Mouse (Mus musculus) forebrain, embryonic 10.5 days (tissue): ENCODE results near the gene Glul. TPM values are rescaled to one million over a fixed set of nuclear protein-coding genes. Genes with fewer than 3 reads are reported as not detected.

Experiments used
- DNase-seq: peaks from one replicate; pipeline ENCODE4 v3.0.0-alpha.2; 2017; ENCODE audit warnings: low spot score; ENCODE audit errors: extremely low spot score
- H3K27ac ChIP-seq: fragments of 300-500 bp; sonication (generic); 2 replicates; pipeline ENCODE4 v1.5.1; 2016; ENCODE audit warnings: mild to moderate bottlenecking
- H3K27me3 ChIP-seq: fragments of 300-500 bp; sonication (generic); 2 replicates; pipeline ENCODE4 v1.6.1; 2016; ENCODE audit warnings: mild to moderate bottlenecking; ENCODE audit not compliant: poor library complexity, severe bottlenecking
- H3K36me3 ChIP-seq: fragments of 300-500 bp; sonication (generic); replicated peaks from 2 replicates; pipeline ENCODE4 v1.6.1; 2016; ENCODE audit warnings: mild to moderate bottlenecking, moderate library complexity
- H3K4me1 ChIP-seq: fragments of 300-500 bp; sonication (generic); 2 replicates; pipeline ENCODE4 v1.6.1; 2016
- H3K4me3 ChIP-seq: fragments of 300-500 bp; sonication (generic); 2 replicates; pipeline ENCODE4 v1.5.1; 2016; ENCODE audit warnings: mild to moderate bottlenecking, moderate library complexity
- H3K9me3 ChIP-seq: fragments of 300-500 bp; sonication (generic); 2 replicates; pipeline ENCODE4 v1.6.1; 2016; ENCODE audit warnings: mild to moderate bottlenecking, moderate library complexity
- whole genome bisulfite sequencing: fragments of 180-500 bp; shearing (Covaris S2); methylation state at CpG from one replicate; pipeline ENCODE4 v1.1.7; 2016; 5-methylcytosine and 5-hydroxymethylcytosine counted together
- microRNA-seq: library from miRNA; unstranded; fragments of <30 nt; microRNA quantifications from one replicate; pipeline ENCODE4, GENCODE M21; 2017
- polyA plus RNA-seq: library from polyadenylated mRNA; unstranded; fragments of >200 nt; fragmentation: Nextera tagmentation; extraction: Ambion mirVana; gene quantifications from 2 replicates; pipeline ENCODE4 v1.2.1, GENCODE M21; 2016

The Glul gene
- polyA plus RNA-seq, 1 experiment from 2014 or later: 136 TPM

DNA sequence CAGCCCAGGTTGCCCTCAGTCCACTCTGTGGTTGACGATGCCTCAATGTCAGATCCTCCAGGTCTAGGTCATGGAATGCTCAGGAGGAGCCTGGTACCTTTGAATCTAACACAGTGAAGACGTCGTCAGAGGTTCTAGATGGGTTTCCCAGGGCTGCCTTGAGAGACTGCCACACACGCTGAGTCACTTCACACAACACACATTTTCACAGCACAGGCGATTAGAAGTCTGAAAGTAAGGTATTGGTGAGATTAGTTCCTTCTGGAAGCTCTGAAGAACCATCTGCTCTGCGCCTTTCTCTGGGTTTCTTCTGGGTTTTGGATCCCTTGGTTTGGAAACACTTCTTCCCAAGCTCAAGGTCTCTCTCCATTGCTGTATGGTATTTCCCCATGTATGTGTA lies 48.1 kb downstream of the Glul start:
- Histone ChIP-seq H3K4me3 (no peak overlapping the region), H3K36me3 (no peaks in the 10 kb centered on the region), H3K27ac (no peak overlapping the region), H3K9me3 (no peaks in the 10 kb centered on the region), H3K27me3 (no peaks in the 10 kb centered on the region), H3K4me1 (peaks cover 7% of the 10 kb centered on the region)
- no peak for DNase-seq
- 95% methylated on average over 6 of the region's 6 CpGs for WGBS

DNA sequence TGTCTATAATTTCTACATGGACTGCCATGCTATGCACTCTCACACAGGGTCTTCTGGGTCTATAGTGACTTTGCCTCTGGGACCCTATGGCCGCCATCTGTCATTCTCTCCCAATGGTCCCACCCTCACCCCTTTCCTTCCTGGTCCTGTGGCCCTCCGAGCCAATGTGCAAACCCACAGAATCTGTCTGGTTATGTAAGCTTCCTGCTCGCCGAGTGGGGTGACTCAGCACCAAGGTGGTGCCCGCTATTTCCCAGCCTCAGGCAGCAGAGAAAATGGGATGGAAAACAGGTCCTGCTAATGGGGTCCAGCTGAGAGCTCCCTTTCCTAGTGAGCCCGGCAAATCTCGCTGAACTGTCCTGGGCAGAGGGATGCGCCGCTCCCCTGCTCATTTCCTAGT lies 53.5 kb downstream of the Glul start:
- Histone ChIP-seq H3K4me3 (no peak overlapping the region), H3K27me3 (no peaks in the 10 kb centered on the region), H3K27ac (no peak overlapping the region), H3K4me1 (peaks cover 4% of the 10 kb centered on the region), H3K36me3 (no peaks in the 10 kb centered on the region), H3K9me3 (no peaks in the 10 kb centered on the region)
- no peak for DNase-seq
- 86% methylated on average over 9 of the region's 9 CpGs for WGBS

DNA sequence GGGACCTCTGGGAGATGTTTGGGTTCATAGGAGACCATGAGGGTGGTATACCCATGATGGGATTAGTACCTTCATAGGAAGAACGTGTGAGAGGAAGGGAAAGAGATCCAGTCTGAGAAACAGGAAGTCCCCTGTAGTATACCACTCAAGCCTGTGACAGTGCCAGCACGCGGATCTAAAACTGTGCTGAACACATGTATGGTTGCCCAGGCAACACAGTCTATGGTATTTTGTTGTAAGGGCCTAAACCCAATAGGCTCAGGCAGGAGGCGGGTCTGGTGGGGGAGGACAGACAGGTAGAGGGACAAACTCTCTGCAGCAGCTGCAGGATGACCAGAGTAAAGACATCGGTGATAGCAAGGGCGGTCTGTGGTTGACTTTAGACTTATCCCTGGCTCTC lies 54.1 kb downstream of the Glul start:
- Histone ChIP-seq H3K27me3 (no peaks in the 10 kb centered on the region), H3K4me1 (peaks cover 4% of the 10 kb centered on the region), H3K36me3 (no peaks in the 10 kb centered on the region), H3K27ac (no peak overlapping the region), H3K9me3 (no peaks in the 10 kb centered on the region), H3K4me3 (no peak overlapping the region)
- DNase-seq: no peak
- WGBS: 88% methylated on average over 6 of the region's 6 CpGs

- Histone ChIP-seq H3K9me3 (no peaks in the 10 kb centered on the region), H3K4me1 (peaks cover 7% of the 10 kb centered on the region), H3K27ac (no peak overlapping the region), H3K36me3 (no peaks in the 10 kb centered on the region), H3K27me3 (no peaks in the 10 kb centered on the region), H3K4me3 (no peak overlapping the region)
- WGBS: 54% methylated on average over 1 of the region's 1 CpGs
- no peak for DNase-seq
Observed at GRCm38 (mm10) chr1:153957850-153958249, 58.1 kb downstream of the Glul start.

Small RNA genes within 50 kb of the gene (microRNA-seq; reads per million reads assigned to microRNA genes)
- 27.8 reads per million, percentile 34 among the genes with 10 or more reads in this experiment for gene Mir8114

Other genes with a start within 250 kb of the Glul start
- gene Rgs8, start 246.9 kb upstream of the Glul start, polyA plus RNA-seq: 9.1 and 9.6 TPM in 2 replicates
- gene Rgs16, start 159.6 kb upstream of the Glul start, polyA plus RNA-seq: 26.2 and 31.0 TPM in 2 replicates
- gene Rnasel, start 150.5 kb upstream of the Glul start, polyA plus RNA-seq: 7.4 and 7.7 TPM in 2 replicates
- not detected in 2 replicates for gene Rgsl1, start 55.8 kb upstream of the Glul start, polyA plus RNA-seq
- gene Teddm1b, start 25.6 kb upstream of the Glul start, polyA plus RNA-seq: 0.60 and 0.61 TPM in 2 replicates
- gene Teddm1a, start 8.2 kb upstream of the Glul start, polyA plus RNA-seq: not detected in 2 replicates
- 0.33 and 0.39 TPM in 2 replicates for gene Teddm2, start 284 bp downstream of the Glul start, polyA plus RNA-seq